Mouse (Mus musculus) layer of hippocampus, postnatal 36 days (tissue): Measurements from ENCODE around the gene Tnrc6a. TPM values are rescaled to one million over a fixed set of nuclear protein-coding genes. Genes with fewer than 3 reads are reported as not detected.
A peak's percentile ranks its signal among the peaks of the same experiment; 100 is the strongest.

Experiments used
- DNase-seq, 2 experiments: peaks; one replicate each; pipeline ENCODE4 v3.0.0; 2022
- total RNA-seq, 2 experiments: library from RNA; stranded (reverse); gene quantifications; 2 replicates each; pipeline ENCODE4 v1.2.3; 2021

Tnrc6a gene
- total RNA-seq, 2 experiments from 2014 or later: 44.6 to 49.9 TPM

- DNase-seq: peak; percentile 49 to 55
These were observed 1.1 kb downstream of the Tnrc6a start for GRCm38 (mm10) chr7:123124735-123125181.

- DNase-seq: no peak
These were observed 2.4 kb downstream of the Tnrc6a start for GRCm38 (mm10) chr7:123126056-123126455.

GRCm38 (mm10) chr7:123127301-123127700 lies 3.6 kb downstream of the Tnrc6a start:
- no peak for DNase-seq

GRCm38 (mm10) chr7:123127981-123128380 lies 4.3 kb downstream of the Tnrc6a start:
- DNase-seq: no peak

GRCm38 (mm10) chr7:123129061-123129460 lies 5.4 kb downstream of the Tnrc6a start:
- no peak for DNase-seq

GRCm38 (mm10) chr7:123130198-123130597 lies 6.5 kb downstream of the Tnrc6a start:
- DNase-seq: no peak

- DNase-seq: no peak
These were observed 8.7 kb downstream of the Tnrc6a start for GRCm38 (mm10) chr7:123132401-123132800.

GRCm38 (mm10) chr7:123134876-123135275 lies 11.2 kb downstream of the Tnrc6a start:
- no peak for DNase-seq

- no peak for DNase-seq
These were observed 12.0 kb downstream of the Tnrc6a start for GRCm38 (mm10) chr7:123135655-123136054.

GRCm38 (mm10) chr7:123138001-123138400 lies 14.3 kb downstream of the Tnrc6a start:
- DNase-seq: no peak

GRCm38 (mm10) chr7:123146141-123146846 lies 22.6 kb downstream of the Tnrc6a start:
- no peak for DNase-seq

GRCm38 (mm10) chr7:123147787-123148186 lies 24.1 kb downstream of the Tnrc6a start:
- DNase-seq: no peak

- no peak for DNase-seq
These were observed 25.2 kb downstream of the Tnrc6a start for GRCm38 (mm10) chr7:123148935-123149334.

- no peak for DNase-seq
These were observed 38.7 kb downstream of the Tnrc6a start for GRCm38 (mm10) chr7:123162346-123162745.

GRCm38 (mm10) chr7:123167436-123167835 lies 43.8 kb downstream of the Tnrc6a start:
- no peak for DNase-seq

- no peak for DNase-seq
These were observed 45.9 kb downstream of the Tnrc6a start for GRCm38 (mm10) chr7:123169618-123170017.

GRCm38 (mm10) chr7:123172101-123172500 lies 48.4 kb downstream of the Tnrc6a start:
- DNase-seq: no peak

GRCm38 (mm10) chr7:123177215-123177614 lies 53.5 kb downstream of the Tnrc6a start:
- DNase-seq: no peak

GRCm38 (mm10) chr7:123181787-123182701 lies 58.4 kb downstream of the Tnrc6a start:
- DNase-seq: no peak

GRCm38 (mm10) chr7:123184891-123185290 lies 61.2 kb downstream of the Tnrc6a start:
- no peak for DNase-seq

GRCm38 (mm10) chr7:123186463-123186862 lies 62.8 kb downstream of the Tnrc6a start:
- no peak for DNase-seq

- DNase-seq: no peak
These were observed 63.6 kb downstream of the Tnrc6a start for GRCm38 (mm10) chr7:123187246-123187645.

- DNase-seq: no peak
These were observed 64.8 kb downstream of the Tnrc6a start for GRCm38 (mm10) chr7:123188462-123188861.
